Mouse (Mus musculus): ENCODE measurements around the gene Snap47. TPM values are rescaled to one million over a fixed set of nuclear protein-coding genes. Genes with fewer than 3 reads are reported as not detected.
"Not testable (repeated sequence)": the region's sequence is repeated elsewhere in the genome, so short reads cannot be mapped to it uniquely, and the experiment has no call there.

Gene Snap47
- total and polyA plus RNA-seq, 2 experiments from 2014 or later: 369 to 507 TPM

DNA sequence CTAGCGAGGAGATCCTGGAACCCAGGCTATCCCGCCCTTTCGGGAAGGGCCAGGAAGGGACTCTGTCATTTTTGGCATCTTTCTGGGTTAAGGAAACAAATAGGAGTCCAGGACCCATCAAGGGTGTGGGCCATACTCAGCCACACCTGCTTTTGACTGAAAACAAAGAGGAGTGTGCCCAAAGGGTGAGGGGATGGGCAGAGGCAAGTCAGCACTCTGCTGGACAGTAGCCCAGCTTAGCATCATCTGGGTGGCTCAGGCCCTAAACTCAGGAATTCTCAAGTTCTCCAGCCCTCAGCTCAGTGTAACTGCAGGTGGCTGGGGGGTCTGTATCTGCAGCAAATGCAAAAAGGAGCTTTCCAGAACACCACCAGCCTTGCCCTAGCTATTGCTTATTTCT lies 73.0 kb downstream of the Snap47 start:
- TF ChIP-seq CTCF (IDR thresholded peaks at IDR 0.05; ENCODE audit: low read depth): no peak
- no peak overlapping the region for H3K27ac ChIP-seq (ENCODE audit: low read depth, low read length)
- ATAC-seq (no peak), DNase-seq (no peak)
- 85% methylated on average over 3 of the region's 3 CpGs for WGBS
- no peak overlapping the region for H3K9ac ChIP-seq
- no peaks in the 10 kb centered on the region for H3K9me3 ChIP-seq (ENCODE audit: low read length)
- no peaks in the 10 kb centered on the region for H3K27me3 ChIP-seq (ENCODE audit: insufficient read depth, low read length)
- H3K4me3 ChIP-seq (ENCODE audit: low read depth, low read length): no peak overlapping the region
- no peak overlapping the region for H3K4me2 ChIP-seq (ENCODE audit: low read depth)
- no peaks in the 10 kb centered on the region for H3K36me3 ChIP-seq (ENCODE audit: insufficient read depth)
- no peaks in the 10 kb centered on the region for H3K4me1 ChIP-seq (ENCODE audit: insufficient read depth)

DNA sequence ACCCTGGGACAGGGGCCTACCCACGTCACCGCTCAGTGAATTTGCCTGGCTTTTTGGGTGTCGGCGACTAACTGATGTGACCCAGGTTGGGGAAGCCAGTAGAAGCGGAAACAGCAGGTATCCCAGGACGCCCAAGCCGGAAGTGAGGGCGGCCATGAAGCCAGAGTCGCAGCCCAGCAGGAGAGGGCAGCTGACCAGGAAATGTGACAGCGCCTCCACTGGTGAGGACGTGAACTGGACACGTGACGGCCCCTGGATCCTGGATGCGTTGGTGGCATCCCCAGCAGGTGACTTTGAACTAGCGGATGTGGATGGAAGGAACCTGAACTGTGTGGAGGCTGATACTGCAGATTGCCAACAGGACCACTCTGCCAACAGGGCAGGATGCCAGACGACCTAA lies 75.5 kb downstream of the Snap47 start, which contains the start of gene Prss38:
Gene Prss38, minus strand, starts transcription at position 183 of the 400 bp plus-strand sequence.
- Histone ChIP-seq H3K4me3 (ENCODE audit: low read depth, low read length) (no peak within 1 kb of the TSS), H3K9ac (no peak within 1 kb of the TSS), H3K27me3 (ENCODE audit: insufficient read depth, low read length) (no peaks in the 10 kb centered on the region), H3K4me2 (ENCODE audit: low read depth) (no peak within 1 kb of the TSS), H3K9me3 (ENCODE audit: low read length) (no peaks in the 10 kb centered on the region), H3K27ac (ENCODE audit: low read depth, low read length) (no peak within 1 kb of the TSS), H3K36me3 (ENCODE audit: insufficient read depth) (no peaks in the 10 kb centered on the region), H3K4me1 (ENCODE audit: insufficient read depth) (no peaks in the 10 kb centered on the region)
- no peak for TF ChIP-seq CTCF (IDR thresholded peaks at IDR 0.05; ENCODE audit: low read depth)
- WGBS: 75% methylated on average over 16 of the region's 16 CpGs
- ATAC-seq (no peak), DNase-seq (no peak)

DNA sequence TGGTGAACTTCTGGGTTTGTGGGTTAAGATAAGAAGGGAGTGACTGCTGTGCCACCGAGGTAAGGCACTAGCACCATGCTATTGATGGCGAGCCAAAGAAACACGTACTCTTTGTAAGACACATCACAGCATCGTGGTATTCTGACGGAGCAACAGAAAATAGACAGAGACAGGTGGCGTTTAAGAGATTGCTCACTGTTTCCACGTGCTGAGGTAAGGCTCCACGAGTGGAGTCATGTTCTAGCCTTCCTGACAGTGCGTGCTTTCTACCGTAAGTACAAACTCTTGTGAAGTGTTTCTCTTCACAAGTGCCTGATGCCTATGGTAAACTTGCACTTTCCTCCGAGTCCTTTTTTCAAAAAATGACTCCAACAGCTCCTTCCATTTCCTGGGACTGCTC lies 81.1 kb downstream of the Snap47 start:
- no peak overlapping the region for H3K9ac ChIP-seq
- 80% methylated on average over 11 of the region's 11 CpGs for WGBS
- no peak for TF ChIP-seq CTCF (IDR thresholded peaks at IDR 0.05; ENCODE audit: low read depth)
- no peak for ATAC-seq
- no peaks in the 10 kb centered on the region for H3K27me3 ChIP-seq (ENCODE audit: insufficient read depth, low read length)
- H3K27ac ChIP-seq (ENCODE audit: low read depth, low read length): no peak overlapping the region
- H3K4me1 ChIP-seq (ENCODE audit: insufficient read depth): no peaks in the 10 kb centered on the region
- no peaks in the 10 kb centered on the region for H3K36me3 ChIP-seq (ENCODE audit: insufficient read depth)
- H3K4me2 ChIP-seq (ENCODE audit: low read depth): no peak overlapping the region
- no peaks in the 10 kb centered on the region for H3K9me3 ChIP-seq (ENCODE audit: low read length)
- no peak overlapping the region for H3K4me3 ChIP-seq (ENCODE audit: low read depth, low read length)
- DNase-seq: no peak

DNA sequence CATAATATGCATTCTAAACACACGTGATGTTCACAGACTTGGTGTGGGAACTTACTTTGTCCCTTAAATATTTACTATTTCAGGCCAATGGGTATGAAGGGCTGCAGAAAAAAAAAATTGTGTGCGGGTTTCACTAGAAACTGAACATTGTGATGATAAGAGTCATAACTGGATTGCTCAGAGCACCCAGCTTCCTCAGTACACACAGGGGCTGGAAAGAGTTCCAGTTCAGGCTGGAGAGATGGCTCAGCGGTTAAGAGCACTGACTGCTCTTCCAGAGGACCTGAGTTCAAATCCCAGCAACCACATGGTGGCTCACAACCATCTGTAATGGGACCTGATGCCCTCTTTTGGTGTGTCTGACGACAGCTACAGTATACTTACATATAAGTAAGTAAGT lies 83.0 kb downstream of the Snap47 start:
- H3K36me3 ChIP-seq (ENCODE audit: insufficient read depth); H3K9me3 ChIP-seq (ENCODE audit: low read length); H3K4me1 ChIP-seq (ENCODE audit: insufficient read depth); H3K27me3 ChIP-seq (ENCODE audit: insufficient read depth, low read length); DNase-seq; H3K27ac ChIP-seq (ENCODE audit: low read depth, low read length); H3K4me3 ChIP-seq (ENCODE audit: low read depth, low read length); H3K4me2 ChIP-seq (ENCODE audit: low read depth); H3K9ac ChIP-seq; ATAC-seq: not testable (repeated sequence)
- 83% methylated on average over 4 of the region's 4 CpGs for WGBS

DNA sequence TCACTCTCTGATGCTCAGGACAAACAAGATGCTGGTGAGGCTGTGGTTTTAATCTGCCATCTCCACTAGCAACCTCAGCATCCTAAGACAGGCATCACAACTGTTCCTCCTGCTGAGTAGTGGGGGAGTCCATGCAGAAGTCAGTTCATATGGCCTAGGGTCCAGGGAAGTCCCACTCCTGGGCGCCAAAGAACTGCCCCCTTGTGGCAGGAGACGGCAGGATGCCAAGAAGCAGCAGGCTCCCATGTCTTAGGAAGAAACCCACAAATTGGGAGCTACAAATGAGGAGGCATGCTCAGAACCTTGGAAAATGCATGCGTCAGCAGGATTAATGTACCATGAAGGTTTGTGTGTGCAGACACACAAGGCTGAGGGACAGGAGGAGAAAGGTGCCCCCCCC lies 84.4 kb downstream of the Snap47 start:
- WGBS: 16% methylated on average over 3 of the region's 3 CpGs
- Histone ChIP-seq H3K9me3 (ENCODE audit: low read length) (no peaks in the 10 kb centered on the region), H3K4me1 (ENCODE audit: insufficient read depth) (no peaks in the 10 kb centered on the region), H3K4me2 (ENCODE audit: low read depth) (no peak overlapping the region), H3K36me3 (ENCODE audit: insufficient read depth) (no peaks in the 10 kb centered on the region), H3K4me3 (ENCODE audit: low read depth, low read length) (no peak overlapping the region), H3K9ac (no peak overlapping the region), H3K27ac (ENCODE audit: low read depth, low read length) (no peak overlapping the region), H3K27me3 (ENCODE audit: insufficient read depth, low read length) (no peaks in the 10 kb centered on the region)
- peak; percentile 27; the same call in 1 of the 2 replicates for TF ChIP-seq CTCF (IDR thresholded peaks at IDR 0.05; ENCODE audit: low read depth)
- DNase-seq (peak; percentile 5), ATAC-seq (no peak)

DNA sequence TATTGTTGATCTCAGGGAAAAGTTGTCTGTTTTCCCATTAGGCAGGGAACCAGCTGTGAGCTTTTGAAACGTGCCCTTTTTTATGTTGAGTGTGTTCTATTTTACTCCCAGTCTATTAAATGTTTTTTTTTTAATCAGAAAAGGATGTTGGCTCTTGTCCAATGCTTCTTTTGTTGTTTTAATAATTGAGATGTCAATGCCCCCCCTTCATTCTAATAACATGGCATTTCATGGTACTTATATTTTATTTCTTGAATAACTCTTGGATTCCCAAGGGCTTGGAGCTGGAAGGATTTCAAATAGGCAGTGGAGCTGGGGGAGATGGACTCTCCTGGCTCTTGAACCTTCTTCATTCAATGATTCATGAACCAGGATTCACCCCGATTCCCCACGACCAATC lies 85.0 kb downstream of the Snap47 start:
- no peak for ATAC-seq

DNA sequence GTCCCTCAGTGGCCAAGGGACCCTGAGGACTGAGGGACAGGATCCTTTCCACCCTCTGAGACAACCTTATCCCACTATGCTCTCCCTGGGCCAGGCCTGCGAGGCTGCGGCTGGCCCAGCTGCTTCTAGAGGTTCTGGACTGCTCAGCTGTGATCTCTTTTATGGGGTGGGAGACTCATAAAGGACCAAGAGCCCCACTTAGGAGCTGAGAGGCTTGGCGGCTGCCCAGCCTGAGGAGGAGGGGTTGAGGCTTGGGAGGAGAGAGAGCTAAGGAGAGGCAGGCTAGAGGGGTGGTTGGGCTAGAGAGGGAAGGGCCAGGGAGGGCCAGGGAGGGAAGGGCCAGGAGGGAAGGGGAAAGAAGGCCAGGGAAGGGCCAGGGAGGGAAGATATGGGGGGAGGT lies 86.6 kb downstream of the Snap47 start:
- DNase-seq: no peak
- no peak overlapping the region for H3K4me3 ChIP-seq (ENCODE audit: low read depth, low read length)
- no peak overlapping the region for H3K4me2 ChIP-seq (ENCODE audit: low read depth)
- ATAC-seq: no peak
- H3K9me3 ChIP-seq (ENCODE audit: low read length): no peaks in the 10 kb centered on the region
- WGBS: 42% methylated on average over 3 of the region's 3 CpGs
- no peak overlapping the region for H3K9ac ChIP-seq
- no peak overlapping the region for H3K27ac ChIP-seq (ENCODE audit: low read depth, low read length)
- no peaks in the 10 kb centered on the region for H3K4me1 ChIP-seq (ENCODE audit: insufficient read depth)
- no peak for TF ChIP-seq CTCF (IDR thresholded peaks at IDR 0.05; ENCODE audit: low read depth)
- H3K36me3 ChIP-seq (ENCODE audit: insufficient read depth): no peaks in the 10 kb centered on the region
- no peaks in the 10 kb centered on the region for H3K27me3 ChIP-seq (ENCODE audit: insufficient read depth, low read length)

More for the DNA sequence above, 85.0 kb downstream of the Snap47 start:
- Histone ChIP-seq H3K27me3 (ENCODE audit: insufficient read depth, low read length) (no peaks in the 10 kb centered on the region), H3K27ac (ENCODE audit: low read depth, low read length) (no peak overlapping the region), H3K4me3 (ENCODE audit: low read depth, low read length) (no peak overlapping the region), H3K9me3 (ENCODE audit: low read length) (no peaks in the 10 kb centered on the region), H3K9ac (no peak overlapping the region), H3K4me2 (ENCODE audit: low read depth) (no peak overlapping the region), H3K4me1 (ENCODE audit: insufficient read depth) (no peaks in the 10 kb centered on the region), H3K36me3 (ENCODE audit: insufficient read depth) (no peaks in the 10 kb centered on the region)
- 25% methylated on average over 3 of the region's 3 CpGs for WGBS
- TF ChIP-seq CTCF (IDR thresholded peaks at IDR 0.05; ENCODE audit: low read depth): no peak
- peak; percentile 4 for DNase-seq

- DNase-seq: no peak
- WGBS: 85% methylated on average over 9 of the region's 9 CpGs
- Histone ChIP-seq H3K9me3 (ENCODE audit: low read length) (no peaks in the 10 kb centered on the region), H3K4me3 (ENCODE audit: low read depth, low read length) (no peak overlapping the region), H3K27ac (ENCODE audit: low read depth, low read length) (no peak overlapping the region), H3K9ac (no peak overlapping the region), H3K4me1 (ENCODE audit: insufficient read depth) (no peaks in the 10 kb centered on the region), H3K27me3 (ENCODE audit: insufficient read depth, low read length) (no peaks in the 10 kb centered on the region), H3K4me2 (ENCODE audit: low read depth) (no peak overlapping the region), H3K36me3 (ENCODE audit: insufficient read depth) (no peaks in the 10 kb centered on the region)
- no peak for ATAC-seq
- no peak for TF ChIP-seq CTCF (IDR thresholded peaks at IDR 0.05; ENCODE audit: low read depth)
Observed at GRCm38 (mm10) chr11:59364007-59364406, 87.0 kb downstream of the Snap47 start.

Data from forebrain, postnatal 0 days (tissue).